Mouse (Mus musculus): ENCODE measurements around the gene Tnfsfm13. TPM values are rescaled to one million over a fixed set of nuclear protein-coding genes. Genes with fewer than 3 reads are reported as not detected.

Gene Tnfsfm13
- polyA plus RNA-seq, 1 experiment from 2014 or later = 6.8 TPM

DNA sequence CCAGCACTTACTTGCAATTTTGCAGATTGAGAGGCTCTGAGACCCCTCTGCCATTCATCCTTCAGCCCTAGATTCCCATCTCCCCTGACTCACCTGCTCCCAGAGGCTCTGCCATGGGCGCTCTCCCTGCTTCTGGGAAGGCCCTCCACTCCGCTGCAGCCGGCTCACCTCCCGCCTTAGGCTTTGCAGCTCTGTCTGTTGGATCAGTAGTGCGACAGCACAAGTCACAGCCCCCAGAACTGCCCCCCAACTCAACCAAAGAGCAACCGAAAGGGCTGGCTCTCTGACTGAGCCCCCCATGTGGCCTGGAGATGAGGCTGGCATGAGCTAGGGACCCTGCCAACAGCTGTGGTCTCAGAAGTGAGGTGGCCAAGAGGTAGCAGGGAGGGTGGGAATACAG, 11.0 kb downstream of the Tnfsfm13 start:
- H3K9ac ChIP-seq (ENCODE audit: low read length) = no peak overlapping the region
- 85% methylated on average over 6 of the region's 6 CpGs for WGBS
- H3K27ac ChIP-seq (replicated peaks in 1 of 2; ENCODE audit: control insufficient read depth in 1 of 2, insufficient read depth in 1 of 2, low read depth in 2 of 2, low read length in 2 of 2) = peak overlapping the region in 1 of 2 experiments; percentile 86; a peak in 2 of 4 replicates
- no peak overlapping the region for H3K4me2 ChIP-seq (ENCODE audit: low read length)
- no peak overlapping the region for H3K4me3 ChIP-seq (ENCODE audit: control insufficient read depth in 1 of 2, insufficient read depth in 1 of 2, low read depth in 1 of 2, low read length in 2 of 2)
- peaks cover 16 to 34% of the 10 kb centered on the region in 2 experiments for H3K4me1 ChIP-seq (ENCODE audit: control insufficient read depth in 2 of 2, insufficient read depth in 2 of 2, low read length in 2 of 2)
- H3K36me3 ChIP-seq (ENCODE audit: control insufficient read depth, insufficient read depth, low read length) = peaks cover 5% of the 10 kb centered on the region; the same call in 1 of the 2 replicates
- H3K9me3 ChIP-seq (ENCODE audit: control insufficient read depth, low read length) = no peaks in the 10 kb centered on the region
- no peaks in the 10 kb centered on the region for H3K27me3 ChIP-seq (ENCODE audit: control insufficient read depth, insufficient read depth, low read length)
- ATAC-seq (ENCODE audit: insufficient number of reproducible peaks, insufficient read depth, low FRiP score, low read depth) = no peak

DNA sequence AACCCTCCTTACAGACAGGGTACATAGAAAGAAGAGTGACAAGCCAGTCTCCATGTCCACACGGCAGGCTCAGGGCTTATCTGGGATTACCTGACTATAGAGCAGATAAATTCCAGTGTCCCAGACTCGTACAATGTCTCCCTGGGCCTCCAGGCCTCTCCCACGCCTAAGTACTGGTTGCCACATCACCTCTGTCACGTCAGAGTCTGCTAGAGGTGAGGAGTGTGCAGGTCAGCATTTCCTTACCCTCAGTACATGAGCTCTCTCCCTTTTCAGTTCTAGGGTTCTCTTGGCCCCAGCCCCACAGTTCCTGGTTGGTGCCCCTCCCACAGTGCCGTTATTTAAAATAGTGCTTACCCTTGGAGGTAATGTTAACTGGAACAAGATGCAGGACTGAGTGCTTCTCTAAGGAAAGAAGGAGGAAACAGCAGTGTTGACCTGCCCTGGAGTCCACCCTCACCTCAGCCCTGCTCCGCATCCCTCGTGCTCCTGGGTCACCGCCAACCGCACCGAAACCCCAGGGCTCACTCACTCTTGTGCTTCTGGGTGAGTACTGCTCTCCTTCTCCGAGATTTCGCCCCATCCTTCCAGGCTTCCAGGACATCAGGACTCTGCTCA, 11.7 kb downstream of the Tnfsfm13 start:
- H3K4me3 ChIP-seq (ENCODE audit: control insufficient read depth in 1 of 2, insufficient read depth in 1 of 2, low read depth in 1 of 2, low read length in 2 of 2) = no peak overlapping the region
- peak overlapping the region; percentile 31; the same call in 1 of the 2 replicates for H3K9ac ChIP-seq (ENCODE audit: low read length)
- no peaks in the 10 kb centered on the region for H3K27me3 ChIP-seq (ENCODE audit: control insufficient read depth, insufficient read depth, low read length)
- no peak overlapping the region for H3K4me2 ChIP-seq (ENCODE audit: low read length)
- H3K36me3 ChIP-seq (ENCODE audit: control insufficient read depth, insufficient read depth, low read length) = peaks cover 12% of the 10 kb centered on the region
- H3K9me3 ChIP-seq (ENCODE audit: control insufficient read depth, low read length) = no peaks in the 10 kb centered on the region
- peaks cover 16 to 35% of the 10 kb centered on the region in 2 experiments for H3K4me1 ChIP-seq (ENCODE audit: control insufficient read depth in 2 of 2, insufficient read depth in 2 of 2, low read length in 2 of 2)
- no peak overlapping the region for H3K27ac ChIP-seq (replicated peaks in 1 of 2; ENCODE audit: control insufficient read depth in 1 of 2, insufficient read depth in 1 of 2, low read depth in 2 of 2, low read length in 2 of 2)
- no peak for ATAC-seq (ENCODE audit: insufficient number of reproducible peaks, insufficient read depth, low FRiP score, low read depth)
- WGBS = 67% methylated on average over 12 of the region's 12 CpGs

DNA sequence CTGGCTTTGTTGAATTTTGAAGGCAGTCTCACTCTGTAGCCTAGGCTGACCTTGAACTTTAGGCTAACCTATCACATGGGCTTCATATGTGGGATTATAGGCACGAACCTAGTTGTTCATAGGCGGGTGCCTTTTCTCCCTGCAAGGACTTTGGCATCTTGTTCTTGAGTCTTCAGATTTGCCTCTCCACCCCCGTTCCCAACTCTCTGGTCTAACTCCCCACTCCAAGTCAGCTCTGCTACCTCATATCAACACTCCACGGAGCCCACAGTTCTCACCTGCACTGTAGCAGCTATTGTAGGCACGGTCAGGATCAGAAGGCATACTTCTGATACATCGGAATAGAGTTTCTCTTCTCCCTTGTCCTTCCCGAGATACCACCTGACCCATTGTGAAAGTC, 12.3 kb downstream of the Tnfsfm13 start:
- no peak overlapping the region for H3K27ac ChIP-seq (replicated peaks in 1 of 2; ENCODE audit: control insufficient read depth in 1 of 2, insufficient read depth in 1 of 2, low read depth in 2 of 2, low read length in 2 of 2)

DNA sequence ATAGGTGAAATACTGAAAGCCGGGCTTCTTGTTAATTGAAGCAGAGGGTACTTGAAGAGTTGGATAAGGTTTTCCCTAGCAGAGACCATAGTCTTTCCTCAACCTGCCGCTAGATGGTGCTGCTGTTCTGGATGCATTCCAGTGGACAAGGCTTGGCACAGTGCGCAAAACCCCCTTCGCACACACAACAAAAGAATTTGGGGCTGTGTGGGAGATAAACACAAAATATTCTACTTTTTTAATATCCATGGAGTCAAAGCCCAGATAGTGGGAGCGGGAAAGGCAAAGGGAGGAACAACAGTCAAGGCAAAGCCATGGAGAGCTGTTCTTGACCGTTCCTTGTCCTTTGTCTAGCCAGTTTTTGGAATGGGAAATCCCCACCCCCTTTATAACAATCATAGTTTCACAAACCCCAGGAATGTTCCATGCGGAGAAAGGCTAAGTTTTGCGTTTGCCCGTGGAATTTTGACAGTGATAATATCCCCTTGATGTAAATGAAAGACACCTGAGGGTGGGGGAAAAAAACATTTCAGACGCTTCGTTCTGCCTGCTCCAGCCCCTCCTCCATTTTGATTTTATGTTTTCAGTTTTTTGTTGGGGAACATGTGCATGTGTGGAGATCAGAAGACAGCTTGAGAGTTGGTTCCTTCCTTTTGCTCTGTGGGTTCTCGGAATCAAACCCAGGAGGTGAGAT, 12.9 kb downstream of the Tnfsfm13 start:
- peak overlapping the region; percentile 92 for H3K4me2 ChIP-seq (ENCODE audit: low read length)
- no peak for ATAC-seq (ENCODE audit: insufficient number of reproducible peaks, insufficient read depth, low FRiP score, low read depth)
- WGBS = 28% methylated on average over 12 of the region's 12 CpGs
- H3K27me3 ChIP-seq (ENCODE audit: control insufficient read depth, insufficient read depth, low read length) = no peaks in the 10 kb centered on the region
- H3K4me3 ChIP-seq (ENCODE audit: control insufficient read depth in 1 of 2, insufficient read depth in 1 of 2, low read depth in 1 of 2, low read length in 2 of 2) = peak overlapping the region in 1 of 2 experiments; percentile 8; a peak in 1 of 4 replicates
- peak overlapping the region; percentile 93; a peak in 3 of 4 replicates for H3K27ac ChIP-seq (replicated peaks in 1 of 2; ENCODE audit: control insufficient read depth in 1 of 2, insufficient read depth in 1 of 2, low read depth in 2 of 2, low read length in 2 of 2)
- no peaks in the 10 kb centered on the region for H3K9me3 ChIP-seq (ENCODE audit: control insufficient read depth, low read length)
- H3K4me1 ChIP-seq (ENCODE audit: control insufficient read depth in 2 of 2, insufficient read depth in 2 of 2, low read length in 2 of 2) = peaks cover 16 to 35% of the 10 kb centered on the region in 2 experiments
- H3K9ac ChIP-seq (ENCODE audit: low read length) = peak overlapping the region; percentile 54
- peaks cover 24% of the 10 kb centered on the region for H3K36me3 ChIP-seq (ENCODE audit: control insufficient read depth, insufficient read depth, low read length)

More for the DNA sequence above, 12.3 kb downstream of the Tnfsfm13 start:
- no peak for ATAC-seq (ENCODE audit: insufficient number of reproducible peaks, insufficient read depth, low FRiP score, low read depth)
- H3K27me3 ChIP-seq (ENCODE audit: control insufficient read depth, insufficient read depth, low read length) = no peaks in the 10 kb centered on the region
- WGBS = 73% methylated on average over 7 of the region's 7 CpGs
- H3K36me3 ChIP-seq (ENCODE audit: control insufficient read depth, insufficient read depth, low read length) = peaks cover 19% of the 10 kb centered on the region
- no peak overlapping the region for H3K4me2 ChIP-seq (ENCODE audit: low read length)
- no peak overlapping the region for H3K4me3 ChIP-seq (ENCODE audit: control insufficient read depth in 1 of 2, insufficient read depth in 1 of 2, low read depth in 1 of 2, low read length in 2 of 2)
- peak overlapping the region; percentile 31; the same call in 1 of the 2 replicates for H3K9ac ChIP-seq (ENCODE audit: low read length)
- peaks cover 16 to 35% of the 10 kb centered on the region in 2 experiments for H3K4me1 ChIP-seq (ENCODE audit: control insufficient read depth in 2 of 2, insufficient read depth in 2 of 2, low read length in 2 of 2)
- no peaks in the 10 kb centered on the region for H3K9me3 ChIP-seq (ENCODE audit: control insufficient read depth, low read length)

DNA sequence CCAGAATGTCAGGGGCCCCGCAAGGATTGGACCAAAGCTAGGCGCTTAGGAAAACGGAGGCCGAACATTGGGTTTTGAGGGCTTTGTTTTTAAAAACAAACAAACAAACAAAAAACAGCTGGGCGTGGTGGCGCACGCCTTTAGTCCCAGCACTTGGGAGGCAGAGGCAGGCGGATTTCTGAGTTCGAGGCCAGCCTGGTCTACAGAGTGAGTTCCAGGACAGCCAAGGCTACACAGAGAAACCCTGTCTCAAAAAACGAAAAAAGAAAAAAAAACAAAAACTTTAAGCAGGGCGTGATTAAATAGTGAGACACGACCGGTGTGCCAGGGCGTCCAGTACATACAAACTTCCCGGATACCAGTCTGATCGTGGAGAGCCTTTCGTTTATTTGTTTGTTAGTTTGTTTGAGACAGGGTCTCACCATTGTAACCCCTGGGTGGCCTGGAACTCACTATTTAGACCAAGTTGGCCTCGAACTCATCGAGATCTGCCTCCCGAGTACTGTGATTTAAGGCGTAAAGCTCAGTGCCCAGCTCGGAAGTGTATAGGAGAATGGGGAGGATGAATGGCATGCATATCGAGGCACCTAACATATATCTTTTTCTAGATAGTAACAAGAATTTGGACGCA, 13.6 kb downstream of the Tnfsfm13 start:
- Histone ChIP-seq H3K4me1 (ENCODE audit: control insufficient read depth in 2 of 2, insufficient read depth in 2 of 2, low read length in 2 of 2) (peaks cover 16 to 35% of the 10 kb centered on the region in 2 experiments), H3K4me3 (ENCODE audit: control insufficient read depth in 1 of 2, insufficient read depth in 1 of 2, low read depth in 1 of 2, low read length in 2 of 2) (peak overlapping the region; percentile 56 to 87)

DNA sequence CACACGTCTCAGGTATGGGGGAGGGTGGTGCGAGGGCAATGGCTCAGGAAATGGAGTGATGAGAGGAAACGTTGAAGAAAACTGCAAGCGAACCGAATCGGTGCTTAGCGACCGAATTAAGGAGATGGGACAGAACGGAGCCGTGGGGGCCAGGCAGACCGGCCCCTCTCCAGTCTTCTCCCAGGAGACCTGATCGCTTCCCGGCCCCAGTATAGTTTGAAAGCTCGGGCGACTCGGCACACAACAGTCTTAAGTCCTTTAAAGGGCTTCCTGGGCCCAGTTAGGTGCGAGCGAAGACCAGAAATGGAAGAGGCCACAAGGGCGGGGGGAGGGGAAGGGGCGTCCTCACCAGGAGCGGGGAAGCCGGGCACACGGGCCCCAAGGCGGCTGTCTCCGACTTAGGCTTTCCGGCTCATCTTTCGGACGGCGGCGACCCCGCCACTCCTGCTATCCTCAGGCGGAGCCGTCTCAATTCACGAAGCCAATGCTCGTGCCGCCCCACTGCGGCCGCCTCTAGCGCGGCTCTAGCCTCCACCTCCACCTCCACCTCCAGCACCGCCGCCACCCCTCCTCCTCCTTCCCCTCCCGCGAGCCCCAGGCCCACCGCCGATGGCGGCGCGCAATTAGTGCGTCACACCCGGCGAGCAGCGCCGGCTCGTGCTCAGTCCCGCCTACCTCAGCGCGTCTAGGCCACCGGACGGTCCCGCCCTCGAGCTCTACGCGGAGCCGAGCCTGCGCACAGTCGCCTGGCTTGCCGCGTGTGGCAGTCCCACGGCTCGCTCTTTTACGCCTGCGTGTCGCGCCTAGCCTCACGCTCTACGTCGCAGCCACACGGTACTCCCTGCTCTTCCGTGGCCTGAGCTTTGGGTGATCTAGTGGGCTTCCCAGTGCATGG, 14.3 kb downstream of the Tnfsfm13 start, which contains the start of gene Senp3:
Gene Senp3 (minus strand): TSS at position 771 of the 895 bp plus-strand sequence.
- Histone ChIP-seq H3K27me3 (ENCODE audit: control insufficient read depth, insufficient read depth, low read length) (no peaks in the 10 kb centered on the region), H3K36me3 (ENCODE audit: control insufficient read depth, insufficient read depth, low read length) (peaks cover 39% of the 10 kb centered on the region), H3K4me2 (ENCODE audit: low read length) (peak within 1 kb of the TSS; percentile 92), H3K9me3 (ENCODE audit: control insufficient read depth, low read length) (no peaks in the 10 kb centered on the region), H3K9ac (ENCODE audit: low read length) (peak within 1 kb of the TSS; percentile 79), H3K4me1 (ENCODE audit: control insufficient read depth in 2 of 2, insufficient read depth in 2 of 2, low read length in 2 of 2) (peaks cover 13 to 31% of the 10 kb centered on the region in 2 experiments), H3K27ac (replicated peaks in 1 of 2; ENCODE audit: control insufficient read depth in 1 of 2, insufficient read depth in 1 of 2, low read depth in 2 of 2, low read length in 2 of 2) (peak within 1 kb of the TSS; percentile 93), H3K4me3 (ENCODE audit: control insufficient read depth in 1 of 2, insufficient read depth in 1 of 2, low read depth in 1 of 2, low read length in 2 of 2) (peak within 1 kb of the TSS; percentile 56 to 87)
- WGBS = under 1% methylated on average over 71 of the region's 80 CpGs
- peak; percentile 92 for ATAC-seq (ENCODE audit: insufficient number of reproducible peaks, insufficient read depth, low FRiP score, low read depth)

More for the DNA sequence above, 13.6 kb downstream of the Tnfsfm13 start:
- Histone ChIP-seq H3K9me3 (ENCODE audit: control insufficient read depth, low read length) (no peaks in the 10 kb centered on the region), H3K9ac (ENCODE audit: low read length) (peak overlapping the region; percentile 79), H3K36me3 (ENCODE audit: control insufficient read depth, insufficient read depth, low read length) (peaks cover 31% of the 10 kb centered on the region), H3K4me2 (ENCODE audit: low read length) (peak overlapping the region; percentile 92), H3K27ac (replicated peaks in 1 of 2; ENCODE audit: control insufficient read depth in 1 of 2, insufficient read depth in 1 of 2, low read depth in 2 of 2, low read length in 2 of 2) (peak overlapping the region; percentile 93), H3K27me3 (ENCODE audit: control insufficient read depth, insufficient read depth, low read length) (no peaks in the 10 kb centered on the region)
- ATAC-seq (ENCODE audit: insufficient number of reproducible peaks, insufficient read depth, low FRiP score, low read depth) = no peak
- WGBS = 23% methylated on average over 24 of the region's 24 CpGs

All from heart, embryonic 14.5 days (tissue).